Mouse (Mus musculus) mature B cell (primary cell): Measurements from ENCODE around the gene Phf24.
"Not testable (repeated sequence)": the region's sequence is repeated elsewhere in the genome, so short reads cannot be mapped to it uniquely, and the experiment has no call there.

Experiments used
- in situ Hi-C: fragments of 300-500 bp; cut with MboI; formaldehyde crosslinking; loops from 2 replicates; pipeline ENCODE4 v1.14.3; 2019

Gene Phf24

GRCm38 (mm10) chr4:42950065-42950558, 33.7 kb downstream of the Phf24 start:
- in situ Hi-C loops: no loop called here

GRCm38 (mm10) chr4:42951206-42952195, 35.0 kb downstream of the Phf24 start:
- in situ Hi-C loops: no loop called here

- in situ Hi-C loops: no loop called here
These were observed 36.1 kb downstream of the Phf24 start for GRCm38 (mm10) chr4:42952563-42952962.

GRCm38 (mm10) chr4:42953435-42954094, 37.1 kb downstream of the Phf24 start:
- in situ Hi-C loops: no loop called here

- in situ Hi-C loops: no loop called here
These were observed 37.8 kb downstream of the Phf24 start for GRCm38 (mm10) chr4:42954297-42954696.

GRCm38 (mm10) chr4:42955200-42955599, 38.7 kb downstream of the Phf24 start:
- in situ Hi-C loops: no loop called here

GRCm38 (mm10) chr4:42956581-42956980, 40.1 kb downstream of the Phf24 start:
- in situ Hi-C loops: no loop called here

GRCm38 (mm10) chr4:42957306-42957705, 40.8 kb downstream of the Phf24 start:
- in situ Hi-C loops: no loop called here

- in situ Hi-C loops: no loop called here
These were observed 41.5 kb downstream of the Phf24 start for GRCm38 (mm10) chr4:42957979-42958378.

GRCm38 (mm10) chr4:42958942-42959341, 42.5 kb downstream of the Phf24 start:
- in situ Hi-C loops: no loop called here

GRCm38 (mm10) chr4:42959382-42959781, 42.9 kb downstream of the Phf24 start:
- in situ Hi-C loops: no loop called here

GRCm38 (mm10) chr4:42961592-42961991, 45.1 kb downstream of the Phf24 start:
- in situ Hi-C loops: no loop called here

GRCm38 (mm10) chr4:42963480-42963879, 47.0 kb downstream of the Phf24 start:
- in situ Hi-C loops: no loop called here

- in situ Hi-C loops: no loop called here
These were observed 48.7 kb downstream of the Phf24 start for GRCm38 (mm10) chr4:42965039-42965719.

- in situ Hi-C loops: no loop called here
These were observed 52.8 kb downstream of the Phf24 start, which contains the start of gene 1700022I11Rik for GRCm38 (mm10) chr4:42969304-42969703. Gene 1700022I11Rik (plus strand): TSS chr4:42969604.

GRCm38 (mm10) chr4:42972952-42973351, 56.5 kb downstream of the Phf24 start:
- in situ Hi-C loops: no loop called here

GRCm38 (mm10) chr4:42973868-42974267, 57.4 kb downstream of the Phf24 start:
- in situ Hi-C loops: no loop called here

- in situ Hi-C loops: no loop called here
These were observed 61.6 kb downstream of the Phf24 start for GRCm38 (mm10) chr4:42978062-42978461.

GRCm38 (mm10) chr4:42980467-42980866, 64.0 kb downstream of the Phf24 start:
- in situ Hi-C loops: not testable (repeated sequence)

GRCm38 (mm10) chr4:42988296-42988695, 71.8 kb downstream of the Phf24 start:
- in situ Hi-C loops: no loop called here
